Mouse (Mus musculus) intestine, postnatal 0 days (tissue): ENCODE results near the gene Aym1. TPM values are rescaled to one million over a fixed set of nuclear protein-coding genes. Genes with fewer than 3 reads are reported as not detected.

Source experiments
- ATAC-seq: fragments of 200-750 bp; cut with Nextera tagmentation; 2 replicates; pipeline ENCODE4 v1.8.0; 2017; ENCODE audit warnings: mild to moderate bottlenecking, moderate TSS enrichment, moderate library complexity
- H3K27ac ChIP-seq: fragments of 300-500 bp; sonication (generic); 2 replicates; pipeline ENCODE4 v1.5.1; 2014; ENCODE audit warnings: mild to moderate bottlenecking, low read depth, low read length, moderate library complexity
- H3K27me3 ChIP-seq: fragments of 300-500 bp; sonication (generic); replicated peaks from 2 replicates; pipeline ENCODE4 v1.6.1; 2014; ENCODE audit warnings: low read length, mixed read lengths; ENCODE audit not compliant: control insufficient read depth, insufficient read depth
- H3K36me3 ChIP-seq: fragments of 300-500 bp; sonication (generic); 2 replicates; pipeline ENCODE4 v1.6.1; 2014; ENCODE audit warnings: mild to moderate bottlenecking, moderate library complexity; ENCODE audit not compliant: control insufficient read depth, insufficient read depth
- H3K4me1 ChIP-seq: fragments of 300-500 bp; sonication (generic); replicated peaks from 2 replicates; pipeline ENCODE4 v1.6.1; 2014; ENCODE audit warnings: antibody characterized with exemption, low read length, mixed read lengths; ENCODE audit not compliant: control insufficient read depth, insufficient read depth
- H3K4me2 ChIP-seq: fragments of 300-500 bp; sonication (generic); replicated peaks from 2 replicates; pipeline ENCODE4 v1.6.1; 2014; ENCODE audit warnings: low read depth, mild to moderate bottlenecking, moderate library complexity
- H3K4me3 ChIP-seq: fragments of 300-500 bp; sonication (generic); 2 replicates; pipeline ENCODE4 v1.5.1; 2014; ENCODE audit warnings: low read depth, low read length
- H3K9ac ChIP-seq: fragments of 300-500 bp; sonication (generic); 2 replicates; pipeline ENCODE4 v1.6.1; 2014; ENCODE audit warnings: mild to moderate bottlenecking, low read depth, low read length
- H3K9me3 ChIP-seq: fragments of 300-500 bp; sonication (generic); 2 replicates; pipeline ENCODE4 v1.6.1; 2016; ENCODE audit warnings: mixed run types; ENCODE audit not compliant: control insufficient read depth
- CTCF ChIP-seq: sonication (generic); IDR thresholded peaks from 2 replicates; pipeline ENCODE4 v1.5.1; 2016; ENCODE audit warnings: low read depth, mild to moderate bottlenecking, control low read depth, antibody characterized with exemption, moderate library complexity
- WGBS: fragments of 180-500 bp; shearing (Covaris S2); extraction: QIAGEN DNeasy Blood & Tissue Kit; methylation state at CpG from one replicate; pipeline ENCODE4 v1.1.7; 2014; 5-methylcytosine and 5-hydroxymethylcytosine counted together
- polyA plus RNA-seq: library from polyadenylated mRNA; unstranded; fragments of >200 nt; fragmentation: Nextera tagmentation; extraction: Ambion mirVana; gene quantifications from 2 replicates; pipeline ENCODE4 v1.2.1, GENCODE M21; 2015

The Aym1 gene
- polyA plus RNA-seq, 1 experiment from 2014 or later: not detected

DNA sequence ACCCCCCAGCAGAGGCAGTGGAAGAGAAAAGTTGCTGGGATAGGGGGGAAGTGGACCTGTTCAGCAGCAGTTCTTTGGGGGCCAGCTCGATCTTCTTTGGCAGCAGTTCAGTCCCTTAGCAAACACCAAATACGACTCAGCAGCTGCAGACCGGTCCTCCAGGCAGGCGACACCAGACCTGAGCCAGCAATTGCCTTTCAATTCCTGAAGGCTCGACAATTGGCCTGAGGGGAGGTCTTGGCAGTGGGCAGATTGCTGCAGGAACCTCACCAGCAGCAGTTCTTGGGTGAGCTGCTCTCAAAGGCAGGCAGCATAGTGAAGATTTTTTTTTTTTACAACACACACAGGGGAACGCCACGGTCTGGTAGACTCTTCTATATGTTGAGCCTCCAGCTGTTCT is 7.3 kb upstream of the Aym1 start:
- Histone ChIP-seq H3K4me1 (no peaks in the 10 kb centered on the region), H3K36me3 (no peaks in the 10 kb centered on the region), H3K4me3 (no peak overlapping the region), H3K27me3 (peaks cover 33% of the 10 kb centered on the region), H3K9me3 (no peaks in the 10 kb centered on the region), H3K4me2 (no peak overlapping the region), H3K9ac (no peak overlapping the region), H3K27ac (no peak overlapping the region)
- no peak for ATAC-seq
- TF ChIP-seq CTCF: no peak
- 26% methylated on average over 7 of the region's 7 CpGs for WGBS

DNA sequence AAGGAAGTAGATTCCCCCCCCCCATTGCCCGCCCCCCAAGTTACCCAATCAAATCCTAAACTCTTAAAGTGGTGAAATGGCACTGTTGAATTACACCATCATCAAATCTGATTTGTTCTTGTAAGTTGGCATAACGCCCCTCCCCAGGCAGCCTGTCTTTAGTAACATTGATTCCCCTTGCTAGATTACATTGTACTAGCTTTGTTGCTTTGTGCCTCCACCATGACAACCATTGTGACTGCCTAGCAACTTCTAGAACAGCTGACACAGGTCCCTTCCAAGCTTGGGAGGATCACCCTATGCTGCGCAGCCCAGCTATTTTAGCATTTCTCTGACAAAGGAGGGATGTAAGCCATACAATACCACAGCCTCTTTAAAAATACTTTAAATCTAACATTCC is 5.3 kb upstream of the Aym1 start:
- Histone ChIP-seq H3K36me3 (no peaks in the 10 kb centered on the region), H3K4me2 (no peak overlapping the region), H3K9me3 (no peaks in the 10 kb centered on the region), H3K4me3 (no peak overlapping the region), H3K27ac (no peak overlapping the region), H3K4me1 (no peaks in the 10 kb centered on the region), H3K9ac (no peak overlapping the region), H3K27me3 (peaks cover 16% of the 10 kb centered on the region)
- 81% methylated on average over 3 of the region's 3 CpGs for WGBS
- no peak for TF ChIP-seq CTCF
- ATAC-seq: no peak

DNA sequence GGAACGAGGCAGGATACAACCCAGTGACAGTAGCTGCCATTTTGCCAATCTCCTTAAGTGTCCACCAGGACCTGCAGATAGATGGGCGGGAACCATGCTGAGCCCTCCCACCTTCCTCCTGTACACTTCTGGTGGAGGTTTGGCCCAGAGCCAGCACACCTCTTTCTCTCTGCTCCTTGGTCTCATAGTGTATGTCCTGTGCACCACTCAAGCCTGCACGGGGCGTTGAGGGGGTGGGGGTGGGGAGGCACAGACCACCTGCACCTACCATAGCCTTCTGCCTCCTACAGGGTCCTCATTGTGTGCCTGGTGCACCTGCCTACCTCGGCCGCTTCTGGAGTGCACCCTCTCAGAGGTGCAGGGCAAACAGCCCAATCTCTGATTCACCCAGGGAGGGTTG is 4.5 kb upstream of the Aym1 start:
- Histone ChIP-seq H3K27ac (no peak overlapping the region), H3K9ac (no peak overlapping the region), H3K36me3 (no peaks in the 10 kb centered on the region), H3K9me3 (no peaks in the 10 kb centered on the region), H3K4me3 (no peak overlapping the region), H3K4me1 (no peaks in the 10 kb centered on the region), H3K4me2 (no peak overlapping the region), H3K27me3 (peaks cover 16% of the 10 kb centered on the region)
- WGBS: 56% methylated on average over 6 of the region's 6 CpGs
- no peak for ATAC-seq
- TF ChIP-seq CTCF: no peak

DNA sequence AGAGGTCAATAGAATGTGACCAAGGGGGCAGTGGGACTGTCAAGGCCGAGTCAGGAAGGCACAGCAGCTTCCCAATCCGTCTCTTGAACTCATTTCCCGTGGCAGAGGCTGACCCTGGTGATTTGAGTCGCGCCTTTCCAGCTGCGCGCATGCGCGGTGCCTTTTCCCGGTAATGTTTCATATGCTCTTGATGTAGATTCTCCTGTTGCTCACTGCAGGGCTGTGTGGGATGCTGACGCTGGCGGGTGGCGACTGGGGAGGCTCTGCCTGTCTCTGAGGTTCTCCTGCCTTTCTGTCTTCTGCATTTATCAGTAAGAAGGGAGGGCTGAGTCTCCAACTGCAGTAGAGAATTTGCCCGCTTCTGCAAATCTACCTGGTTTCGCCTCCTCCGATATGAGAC is 2.8 kb upstream of the Aym1 start:
- H3K27ac ChIP-seq: no peak overlapping the region
- no peak for ATAC-seq
- no peaks in the 10 kb centered on the region for H3K36me3 ChIP-seq
- no peaks in the 10 kb centered on the region for H3K9me3 ChIP-seq
- H3K27me3 ChIP-seq: 0 out of 2 replicates have a peak, but pooled peaks cover 2% of the 10 kb centered on the region
- WGBS: 42% methylated on average over 16 of the region's 16 CpGs
- no peaks in the 10 kb centered on the region for H3K4me1 ChIP-seq
- H3K4me2 ChIP-seq: no peak overlapping the region
- TF ChIP-seq CTCF: no peak
- no peak overlapping the region for H3K9ac ChIP-seq
- H3K4me3 ChIP-seq: no peak overlapping the region

DNA sequence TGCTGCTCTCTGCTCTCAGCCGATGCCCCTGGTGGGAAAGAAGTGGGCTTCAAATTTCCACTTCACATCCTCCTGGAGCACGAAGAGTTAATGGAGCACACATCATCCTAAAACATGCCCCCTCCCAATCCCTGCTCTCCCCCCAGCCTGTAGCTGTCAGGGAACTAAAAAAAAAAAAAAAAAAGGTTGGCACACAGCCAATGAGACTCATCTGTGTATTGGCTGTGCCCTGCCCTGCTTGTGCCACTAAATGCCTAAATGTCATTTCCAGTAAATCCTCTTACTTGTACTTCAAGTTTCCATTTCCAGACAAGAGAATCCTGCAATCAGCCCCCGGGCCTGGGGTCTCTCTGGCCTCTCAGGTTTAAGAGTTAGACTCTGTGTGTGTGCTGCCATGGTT is 562 bp downstream of the Aym1 start:
- Histone ChIP-seq H3K4me1 (no peaks in the 10 kb centered on the region), H3K27me3 (no peaks in the 10 kb centered on the region), H3K4me3 (no peak overlapping the region), H3K4me2 (no peak overlapping the region), H3K36me3 (no peaks in the 10 kb centered on the region), H3K9me3 (no peaks in the 10 kb centered on the region), H3K27ac (no peak overlapping the region), H3K9ac (no peak overlapping the region)
- ATAC-seq: no peak
- WGBS: 63% methylated on average over 3 of the region's 3 CpGs
- no peak for TF ChIP-seq CTCF

DNA sequence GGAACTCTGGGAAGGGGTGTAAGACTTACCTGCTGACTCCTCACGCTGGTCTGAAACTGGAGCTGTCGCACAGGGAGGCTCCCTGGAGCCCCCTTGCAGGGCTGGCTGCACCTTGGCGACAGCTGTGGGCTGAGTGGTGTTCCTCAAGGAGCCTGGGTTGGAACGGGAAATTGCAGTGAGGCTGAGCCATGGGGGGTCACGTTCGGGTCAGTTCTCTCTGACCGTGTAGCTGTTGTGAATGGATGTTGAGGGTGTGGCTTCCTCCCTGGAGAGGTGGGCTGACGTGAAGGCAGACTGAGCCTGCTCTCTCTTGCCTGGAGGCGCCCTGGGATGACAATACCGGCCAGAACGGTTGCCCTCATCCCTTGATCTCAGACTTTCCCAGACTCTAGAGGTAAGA is 1.7 kb downstream of the Aym1 start:
- no peaks in the 10 kb centered on the region for H3K9me3 ChIP-seq
- H3K4me3 ChIP-seq: no peak overlapping the region
- no peaks in the 10 kb centered on the region for H3K36me3 ChIP-seq
- TF ChIP-seq CTCF: no peak
- no peak overlapping the region for H3K4me2 ChIP-seq
- no peak overlapping the region for H3K9ac ChIP-seq
- H3K4me1 ChIP-seq: 0 out of 2 replicates have a peak, but pooled peaks cover 3% of the 10 kb centered on the region
- H3K27ac ChIP-seq: no peak overlapping the region
- ATAC-seq: no peak
- no peaks in the 10 kb centered on the region for H3K27me3 ChIP-seq
- WGBS: 13% methylated on average over 11 of the region's 11 CpGs

DNA sequence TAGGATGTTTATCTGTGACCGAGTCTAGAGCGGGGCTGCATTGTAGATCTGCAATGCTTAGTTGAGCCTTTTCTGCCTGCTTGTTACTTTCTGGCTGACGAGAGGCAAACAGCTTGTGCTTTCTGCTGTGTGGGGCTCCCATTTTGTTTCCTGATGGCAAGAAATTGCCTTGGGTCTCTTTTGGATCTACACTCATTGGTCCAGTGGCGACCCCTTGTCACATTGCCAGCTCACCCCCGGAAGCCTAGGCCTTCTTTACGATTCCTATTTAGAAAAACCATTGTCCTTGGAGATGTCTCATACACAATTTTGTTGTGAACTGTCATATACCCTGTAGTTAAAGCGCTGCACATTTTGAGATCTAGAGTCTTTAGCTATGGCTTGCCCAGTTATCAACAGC is 4.2 kb downstream of the Aym1 start:
- ATAC-seq: no peak
- H3K27me3 ChIP-seq: 0 out of 2 replicates have a peak, but pooled peaks cover 3% of the 10 kb centered on the region
- TF ChIP-seq CTCF: no peak
- H3K9ac ChIP-seq: no peak overlapping the region
- H3K4me1 ChIP-seq: 0 out of 2 replicates have a peak, but pooled peaks cover 3% of the 10 kb centered on the region
- no peak overlapping the region for H3K4me3 ChIP-seq
- no peaks in the 10 kb centered on the region for H3K9me3 ChIP-seq
- WGBS: 80% methylated on average over 7 of the region's 7 CpGs
- no peak overlapping the region for H3K4me2 ChIP-seq
- no peaks in the 10 kb centered on the region for H3K36me3 ChIP-seq
- no peak overlapping the region for H3K27ac ChIP-seq
